Mouse (Mus musculus) spleen, adult 18-20 months (tissue): ENCODE data around the gene Gli1.

Source experiments
- DNase-seq, 2 experiments: peaks; one replicate each; pipeline ENCODE4 v3.0.0; 2022; ENCODE audit warnings: mixed read lengths in 2 of 2

Gene Gli1

DNA sequence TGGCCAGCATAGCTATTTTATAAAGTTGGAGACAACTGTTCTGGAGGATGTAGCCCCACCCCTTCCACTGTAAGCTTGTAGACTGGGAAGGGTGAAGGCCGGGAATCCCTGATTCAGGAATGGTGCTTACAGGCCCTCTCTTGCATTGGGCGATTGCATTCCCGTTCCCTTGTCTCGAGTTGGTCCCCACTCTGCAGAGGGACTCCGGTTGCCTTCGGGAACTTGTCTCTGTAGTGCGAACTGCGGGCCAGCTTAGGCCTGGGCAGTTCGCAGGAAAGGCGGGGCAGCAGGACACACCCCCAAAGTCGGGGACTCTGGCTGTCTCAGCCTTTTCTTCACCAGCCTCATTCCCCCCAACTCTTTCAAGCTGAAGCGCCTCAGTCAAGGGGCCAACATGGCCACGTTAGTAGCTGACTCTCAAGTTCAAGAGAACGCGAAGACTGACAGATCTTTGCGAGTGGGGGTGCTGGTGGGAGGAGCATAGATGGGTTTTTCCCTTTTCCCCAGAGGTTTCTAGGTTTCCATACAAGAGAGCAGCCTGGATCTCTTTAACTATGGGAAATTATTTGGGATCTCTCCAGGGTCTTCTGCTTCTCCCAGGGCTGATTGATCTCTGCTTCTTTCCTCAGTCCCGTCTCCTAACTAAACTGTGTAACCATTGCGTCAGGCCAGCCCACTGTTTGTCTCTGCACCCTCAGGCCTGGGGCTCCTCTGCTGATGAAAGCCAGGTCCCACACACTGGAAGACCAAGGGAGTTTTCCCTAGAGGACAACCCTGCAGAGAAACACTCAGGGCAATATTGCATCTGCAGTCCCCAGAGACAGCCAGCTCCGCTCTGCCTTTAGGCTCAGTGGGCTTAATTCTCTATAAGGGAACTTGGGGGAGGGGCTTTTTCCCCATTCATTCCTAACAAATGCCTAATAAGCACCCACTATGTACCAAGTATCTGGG is 50.6 kb downstream of the Gli1 start:
- DNase-seq = peak; percentile 46 to 57

- peak; percentile 99 to 100 for DNase-seq
These were observed 51.4 kb downstream of the Gli1 start for GRCm38 (mm10) chr10:127290307-127290929.

- peak in 1 of 2 experiments; percentile 41 for DNase-seq
These were observed 52.1 kb downstream of the Gli1 start for GRCm38 (mm10) chr10:127289573-127290191.

- peak; percentile 87 for DNase-seq
These were observed 52.8 kb downstream of the Gli1 start, which contains the start of gene Mbd6 for GRCm38 (mm10) chr10:127288800-127289572. Gene Mbd6, minus strand, starts transcription at chr10:127289018.

GRCm38 (mm10) chr10:127288328-127288799 is 53.4 kb downstream of the Gli1 start:
- no peak for DNase-seq

GRCm38 (mm10) chr10:127287936-127288293 is 53.9 kb downstream of the Gli1 start:
- DNase-seq = no peak

- DNase-seq = no peak
These were observed 54.4 kb downstream of the Gli1 start for GRCm38 (mm10) chr10:127287271-127287935.

GRCm38 (mm10) chr10:127286730-127287129 is 55.0 kb downstream of the Gli1 start:
- DNase-seq = no peak

GRCm38 (mm10) chr10:127286194-127286593 is 55.6 kb downstream of the Gli1 start:
- no peak for DNase-seq

GRCm38 (mm10) chr10:127285644-127286043 is 56.1 kb downstream of the Gli1 start:
- DNase-seq = no peak

- DNase-seq = no peak
These were observed 56.9 kb downstream of the Gli1 start for GRCm38 (mm10) chr10:127284724-127285500.

DNA sequence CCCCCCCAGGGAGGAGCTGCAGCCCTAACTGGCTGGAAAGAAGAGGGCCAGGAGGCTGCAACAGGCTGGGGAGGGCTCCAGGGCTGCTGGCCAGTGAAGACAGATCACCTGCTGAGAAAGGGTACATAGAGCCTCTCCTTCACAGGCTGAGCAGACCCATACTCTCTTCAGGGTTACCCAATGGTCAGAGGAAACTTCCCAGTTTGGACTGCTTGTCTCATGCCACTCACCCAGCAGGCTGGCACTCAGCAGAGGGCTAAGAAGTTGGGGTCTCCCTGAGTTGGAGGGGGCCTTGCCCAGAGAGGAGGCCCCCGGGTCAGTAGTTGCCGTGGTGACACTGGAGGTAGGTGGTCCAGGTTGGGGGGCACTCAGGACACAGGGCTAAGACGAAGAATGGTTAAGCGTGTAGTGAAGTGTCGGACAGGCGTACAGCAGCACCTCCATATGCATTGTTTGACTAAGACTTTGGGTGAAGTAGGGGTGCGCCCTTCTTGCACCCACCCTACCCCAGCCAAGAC is 57.6 kb downstream of the Gli1 start:
- DNase-seq = no peak

- DNase-seq = no peak
These were observed 59.1 kb downstream of the Gli1 start for GRCm38 (mm10) chr10:127282620-127283215.

- no peak for DNase-seq
These were observed 60.5 kb downstream of the Gli1 start for GRCm38 (mm10) chr10:127281316-127281715.
